Mouse (Mus musculus): ENCODE results near the gene Trpm5. TPM values are rescaled to one million over a fixed set of nuclear protein-coding genes. Genes with fewer than 3 reads are reported as not detected.

Trpm5 gene
- polyA plus RNA-seq, 1 experiment from 2014 or later = 1.1 TPM

DNA sequence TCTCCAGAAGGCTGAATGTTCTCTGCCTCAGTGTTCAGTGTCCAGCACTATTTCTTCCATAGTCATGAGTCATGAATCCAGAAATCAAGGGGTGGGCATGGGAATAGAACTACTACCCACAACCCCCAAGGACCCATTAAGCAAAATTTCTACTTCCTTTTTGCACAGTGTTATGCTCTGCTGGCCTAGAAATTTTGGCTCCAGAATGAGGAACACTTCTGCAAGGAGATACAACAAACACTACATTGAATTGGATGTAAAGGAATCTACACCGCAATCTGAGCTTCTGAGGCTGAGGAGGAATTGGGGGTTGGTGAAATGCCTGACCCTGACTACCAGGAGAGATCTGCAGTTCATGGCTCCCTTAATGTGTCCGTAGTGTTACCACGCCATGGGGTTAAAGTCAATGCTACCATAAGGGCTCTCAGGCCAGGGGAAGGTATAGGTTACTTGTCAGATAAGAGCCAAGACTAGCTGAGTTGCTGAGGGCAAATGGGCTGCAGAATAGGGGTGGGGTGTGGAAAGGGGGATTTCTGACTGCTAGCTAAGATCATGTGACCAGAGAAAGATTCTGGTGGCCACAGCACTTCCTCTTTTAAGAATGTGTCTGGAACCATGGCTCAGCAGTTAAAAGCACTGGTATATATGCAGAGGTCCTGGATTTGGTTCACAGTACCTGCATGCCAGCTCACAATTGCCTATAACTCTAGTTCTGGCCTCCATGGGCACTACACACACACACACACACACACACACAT is 56.1 kb downstream of the Trpm5 start:
- WGBS = 93% methylated on average over 3 of the region's 3 CpGs
- ATAC-seq = no peak

DNA sequence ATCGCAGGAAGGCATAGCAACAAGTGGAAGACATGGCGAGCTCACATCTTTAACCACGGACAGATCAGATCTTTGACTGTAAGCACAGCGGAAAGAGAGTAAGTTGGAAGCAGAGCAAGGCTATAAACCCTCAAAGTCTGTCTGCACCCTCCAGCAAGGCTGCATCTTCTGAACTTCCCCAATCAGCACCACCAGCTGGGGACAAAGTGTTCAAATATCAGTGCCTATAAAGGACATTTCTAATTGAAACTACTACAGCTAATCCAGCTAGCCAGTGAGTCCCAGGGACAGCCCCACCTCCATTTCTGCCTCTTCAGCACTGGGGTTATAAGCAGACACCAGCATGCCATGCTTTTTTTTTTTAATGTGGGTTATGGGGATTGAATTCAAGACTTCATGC is 57.1 kb downstream of the Trpm5 start:
- no peaks in the 10 kb centered on the region for H3K9me3 ChIP-seq (ENCODE audit: control insufficient read depth, low read length)
- H3K36me3 ChIP-seq (ENCODE audit: control insufficient read depth, insufficient read depth) = 0 out of 2 replicates have a peak, but pooled peaks cover 2% of the 10 kb centered on the region
- H3K27ac ChIP-seq (ENCODE audit: low read length) = no peak overlapping the region
- ATAC-seq = no peak
- WGBS = 94% methylated on average over 4 of the region's 4 CpGs
- no peak overlapping the region for H3K4me3 ChIP-seq (replicated peaks; ENCODE audit: low read length)
- H3K4me2 ChIP-seq (ENCODE audit: low read length) = no peak overlapping the region
- H3K27me3 ChIP-seq (replicated peaks; ENCODE audit: control insufficient read depth, insufficient read depth, low read length) = no peaks in the 10 kb centered on the region
- H3K9ac ChIP-seq (replicated peaks; ENCODE audit: low read depth, low read length) = no peak overlapping the region
- no peaks in the 10 kb centered on the region for H3K4me1 ChIP-seq (replicated peaks; ENCODE audit: control insufficient read depth, insufficient read depth, low read length)

More for the DNA sequence above, 56.1 kb downstream of the Trpm5 start:
- Histone ChIP-seq H3K27me3 (replicated peaks; ENCODE audit: control insufficient read depth, insufficient read depth, low read length) (no peaks in the 10 kb centered on the region), H3K4me2 (ENCODE audit: low read length) (no peak overlapping the region), H3K4me1 (replicated peaks; ENCODE audit: control insufficient read depth, insufficient read depth, low read length) (no peaks in the 10 kb centered on the region), H3K27ac (ENCODE audit: low read length) (no peak overlapping the region), H3K36me3 (ENCODE audit: control insufficient read depth, insufficient read depth) (0 out of 2 replicates have a peak, but pooled peaks cover under 1% of the 10 kb centered on the region), H3K9ac (replicated peaks; ENCODE audit: low read depth, low read length) (no peak overlapping the region), H3K9me3 (ENCODE audit: control insufficient read depth, low read length) (no peaks in the 10 kb centered on the region), H3K4me3 (replicated peaks; ENCODE audit: low read length) (no peak overlapping the region)

DNA sequence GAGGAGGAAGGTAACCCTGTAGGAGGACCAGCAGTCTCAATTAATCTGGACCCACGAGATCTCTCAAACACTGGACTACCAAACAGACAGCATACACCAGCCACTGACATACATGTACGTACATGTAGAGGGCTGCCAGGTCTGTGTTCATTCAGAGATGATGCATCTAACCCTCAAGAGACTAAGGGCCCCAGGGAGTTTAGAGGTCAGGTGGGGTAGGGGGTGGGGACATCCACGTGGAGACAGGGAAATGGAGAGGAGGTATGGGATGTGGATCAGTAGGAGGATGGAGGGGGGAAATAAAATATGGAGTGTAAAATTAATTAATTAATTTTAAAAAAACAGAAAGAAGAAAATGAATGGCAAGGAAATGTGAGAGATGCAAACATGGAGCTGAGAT is 57.7 kb downstream of the Trpm5 start:
- Histone ChIP-seq H3K9me3 (ENCODE audit: control insufficient read depth, low read length) (no peaks in the 10 kb centered on the region), H3K27ac (ENCODE audit: low read length) (no peak overlapping the region), H3K4me3 (replicated peaks; ENCODE audit: low read length) (no peak overlapping the region)

DNA sequence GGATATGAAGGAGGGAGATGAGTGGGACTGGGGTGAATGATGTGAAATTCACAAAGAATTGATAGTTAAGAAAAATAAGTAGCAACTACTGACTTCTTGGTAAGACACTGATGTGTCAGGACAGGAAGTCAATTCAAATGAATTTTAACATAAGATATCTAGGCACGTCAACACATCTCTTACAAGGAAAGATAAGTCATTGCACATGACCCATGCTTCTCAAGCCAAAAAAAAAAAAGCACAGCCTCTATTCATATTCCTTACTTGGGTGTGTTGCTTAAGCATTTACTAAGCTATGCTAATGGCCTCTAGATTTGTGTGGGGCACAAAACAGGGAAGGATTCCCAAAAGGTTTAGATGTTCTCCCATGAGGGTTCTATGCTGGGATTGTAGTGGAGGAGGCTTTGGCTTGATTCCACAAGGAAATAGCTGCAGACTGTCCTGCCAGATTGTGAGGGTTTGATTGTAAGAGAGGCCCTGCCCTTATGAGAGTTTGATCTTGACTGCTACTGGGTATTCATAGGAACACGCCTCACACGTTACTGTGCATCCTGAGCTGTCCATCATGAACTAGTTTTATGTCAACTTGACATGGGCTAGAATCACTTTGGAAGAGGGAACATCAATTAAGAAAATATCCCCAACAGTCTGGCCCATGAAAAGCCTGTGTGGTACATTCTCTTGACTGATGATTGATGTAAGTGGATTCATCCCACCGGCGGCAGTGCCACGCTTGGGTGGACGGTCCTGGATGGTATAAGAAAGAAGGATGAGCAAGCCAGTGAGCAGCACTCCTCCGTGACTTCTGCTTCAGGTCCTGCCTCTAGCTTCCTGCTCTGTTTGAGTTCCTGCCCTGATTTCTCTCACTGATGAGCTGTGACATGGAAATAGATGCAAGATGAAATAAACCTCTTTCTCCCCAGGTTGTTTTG is 59.7 kb downstream of the Trpm5 start:
- 0 out of 2 replicates have a peak, but pooled peaks cover 2% of the 10 kb centered on the region for H3K36me3 ChIP-seq (ENCODE audit: control insufficient read depth, insufficient read depth)
- no peaks in the 10 kb centered on the region for H3K4me1 ChIP-seq (replicated peaks; ENCODE audit: control insufficient read depth, insufficient read depth, low read length)
- no peak overlapping the region for H3K9ac ChIP-seq (replicated peaks; ENCODE audit: low read depth, low read length)
- ATAC-seq = no peak
- H3K27ac ChIP-seq (ENCODE audit: low read length) = no peak overlapping the region
- no peaks in the 10 kb centered on the region for H3K27me3 ChIP-seq (replicated peaks; ENCODE audit: control insufficient read depth, insufficient read depth, low read length)
- no peak overlapping the region for H3K4me2 ChIP-seq (ENCODE audit: low read length)
- WGBS = 93% methylated on average over 8 of the region's 8 CpGs
- H3K4me3 ChIP-seq (replicated peaks; ENCODE audit: low read length) = no peak overlapping the region
- H3K9me3 ChIP-seq (ENCODE audit: control insufficient read depth, low read length) = no peaks in the 10 kb centered on the region

More for the DNA sequence above, 57.7 kb downstream of the Trpm5 start:
- Histone ChIP-seq H3K9ac (replicated peaks; ENCODE audit: low read depth, low read length) (no peak overlapping the region), H3K27me3 (replicated peaks; ENCODE audit: control insufficient read depth, insufficient read depth, low read length) (no peaks in the 10 kb centered on the region), H3K4me2 (ENCODE audit: low read length) (no peak overlapping the region), H3K36me3 (ENCODE audit: control insufficient read depth, insufficient read depth) (0 out of 2 replicates have a peak, but pooled peaks cover 2% of the 10 kb centered on the region), H3K4me1 (replicated peaks; ENCODE audit: control insufficient read depth, insufficient read depth, low read length) (no peaks in the 10 kb centered on the region)
- no peak for ATAC-seq
- WGBS = 86% methylated on average over 3 of the region's 3 CpGs

DNA sequence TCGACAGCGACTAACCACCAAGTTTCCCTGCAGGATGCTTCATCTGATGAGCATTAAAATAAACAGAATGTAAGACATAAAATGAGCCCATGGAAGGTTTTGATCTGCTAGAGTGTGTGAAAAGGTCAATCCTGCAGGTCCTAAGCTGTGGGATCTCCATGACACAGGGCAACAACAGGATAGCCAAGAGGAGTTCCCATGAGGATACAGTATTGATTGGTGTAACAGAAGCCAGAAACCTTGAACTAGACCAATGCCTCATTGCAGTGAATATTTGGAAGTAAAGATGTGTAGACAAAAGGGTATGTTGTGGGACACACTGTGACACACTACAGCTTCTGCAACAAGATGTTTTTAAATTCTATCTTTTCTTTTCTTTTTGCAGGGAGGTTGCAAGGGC is 60.3 kb downstream of the Trpm5 start:
- ATAC-seq = no peak
- 95% methylated on average over 2 of the region's 2 CpGs for WGBS

DNA sequence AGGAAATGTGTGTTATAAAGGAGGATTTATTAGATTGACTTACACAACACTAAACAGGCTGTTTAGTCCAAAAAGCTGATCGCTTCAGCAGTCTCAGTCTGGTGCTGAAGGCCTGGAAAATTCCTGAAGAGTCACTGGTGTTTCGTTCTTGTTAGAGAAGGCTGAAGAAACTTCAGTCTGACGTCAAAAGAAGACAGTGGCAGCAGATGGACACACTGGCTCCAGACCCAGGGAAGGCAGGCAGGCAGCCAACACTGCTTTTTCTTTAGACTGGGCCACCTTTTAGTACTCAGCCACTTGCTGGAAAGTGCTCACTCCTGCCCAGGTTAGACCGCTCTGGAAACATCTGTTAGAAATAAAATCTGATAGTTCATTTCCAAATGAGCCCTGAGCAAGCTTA is 60.9 kb downstream of the Trpm5 start:
- Histone ChIP-seq H3K4me1 (replicated peaks; ENCODE audit: control insufficient read depth, insufficient read depth, low read length) (no peaks in the 10 kb centered on the region), H3K27me3 (replicated peaks; ENCODE audit: control insufficient read depth, insufficient read depth, low read length) (no peaks in the 10 kb centered on the region), H3K36me3 (ENCODE audit: control insufficient read depth, insufficient read depth) (0 out of 2 replicates have a peak, but pooled peaks cover 2% of the 10 kb centered on the region), H3K27ac (ENCODE audit: low read length) (no peak overlapping the region), H3K9ac (replicated peaks; ENCODE audit: low read depth, low read length) (no peak overlapping the region), H3K9me3 (ENCODE audit: control insufficient read depth, low read length) (no peaks in the 10 kb centered on the region), H3K4me2 (ENCODE audit: low read length) (no peak overlapping the region), H3K4me3 (replicated peaks; ENCODE audit: low read length) (no peak overlapping the region)
- WGBS = 71% methylated on average over 4 of the region's 4 CpGs
- ATAC-seq = no peak

More for the DNA sequence above, 60.3 kb downstream of the Trpm5 start:
- H3K27ac ChIP-seq (ENCODE audit: low read length) = no peak overlapping the region
- no peaks in the 10 kb centered on the region for H3K27me3 ChIP-seq (replicated peaks; ENCODE audit: control insufficient read depth, insufficient read depth, low read length)
- no peaks in the 10 kb centered on the region for H3K4me1 ChIP-seq (replicated peaks; ENCODE audit: control insufficient read depth, insufficient read depth, low read length)
- H3K4me2 ChIP-seq (ENCODE audit: low read length) = no peak overlapping the region
- H3K9me3 ChIP-seq (ENCODE audit: control insufficient read depth, low read length) = no peaks in the 10 kb centered on the region
- H3K36me3 ChIP-seq (ENCODE audit: control insufficient read depth, insufficient read depth) = 0 out of 2 replicates have a peak, but pooled peaks cover 2% of the 10 kb centered on the region
- H3K9ac ChIP-seq (replicated peaks; ENCODE audit: low read depth, low read length) = no peak overlapping the region
- no peak overlapping the region for H3K4me3 ChIP-seq (replicated peaks; ENCODE audit: low read length)

DNA sequence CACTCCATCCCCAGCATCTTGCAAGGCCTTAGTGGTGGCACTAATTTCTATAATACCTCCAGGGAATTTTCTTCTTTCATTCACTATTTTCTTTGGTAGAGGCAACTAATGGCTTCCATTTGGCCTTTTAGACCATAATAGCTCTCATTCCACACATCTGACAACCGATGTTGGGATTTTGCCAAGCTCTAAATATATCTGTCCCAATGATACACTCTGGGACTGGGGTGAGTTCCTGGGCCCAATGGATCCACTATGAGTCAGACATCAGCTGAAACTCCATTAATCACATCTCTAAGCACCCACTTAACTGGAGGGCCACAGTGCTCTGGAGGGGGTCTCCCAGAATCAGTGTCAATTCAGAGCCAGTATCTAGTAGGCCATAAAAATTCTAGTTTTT is 62.6 kb downstream of the Trpm5 start:
- Histone ChIP-seq H3K4me1 (replicated peaks; ENCODE audit: control insufficient read depth, insufficient read depth, low read length) (no peaks in the 10 kb centered on the region; the same call in 1 of the 2 replicates), H3K9ac (replicated peaks; ENCODE audit: low read depth, low read length) (no peak overlapping the region), H3K27ac (ENCODE audit: low read length) (no peak overlapping the region), H3K9me3 (ENCODE audit: control insufficient read depth, low read length) (no peaks in the 10 kb centered on the region), H3K27me3 (replicated peaks; ENCODE audit: control insufficient read depth, insufficient read depth, low read length) (no peaks in the 10 kb centered on the region), H3K36me3 (ENCODE audit: control insufficient read depth, insufficient read depth) (0 out of 2 replicates have a peak, but pooled peaks cover 2% of the 10 kb centered on the region), H3K4me2 (ENCODE audit: low read length) (no peak overlapping the region), H3K4me3 (replicated peaks; ENCODE audit: low read length) (no peak overlapping the region)
- 74% methylated on average over 1 of the region's 1 CpGs for whole genome bisulfite sequencing
- ATAC-seq = no peak

DNA sequence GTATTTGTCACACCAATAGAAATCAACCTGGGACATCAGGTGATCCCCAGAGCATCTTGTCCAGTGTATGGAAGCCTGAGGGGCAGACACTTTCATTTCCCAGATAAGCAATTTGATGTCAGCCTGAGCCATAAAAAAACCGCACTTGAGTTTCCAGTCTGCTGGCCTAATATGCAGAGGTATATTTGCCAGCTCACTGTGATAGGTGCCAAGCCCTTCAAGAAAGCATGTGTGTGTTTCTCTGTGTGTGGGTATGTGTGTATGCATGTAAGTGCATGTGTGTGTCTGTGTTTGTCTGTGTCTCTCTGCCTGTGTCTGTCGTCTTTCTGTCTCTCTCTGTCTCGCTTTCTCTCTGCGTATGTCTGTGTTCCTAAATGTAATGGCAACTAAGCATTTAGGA is 67.2 kb downstream of the Trpm5 start:
- ATAC-seq = no peak
- WGBS = 70% methylated on average over 4 of the region's 4 CpGs
- H3K27ac ChIP-seq (ENCODE audit: low read length) = no peak overlapping the region

DNA sequence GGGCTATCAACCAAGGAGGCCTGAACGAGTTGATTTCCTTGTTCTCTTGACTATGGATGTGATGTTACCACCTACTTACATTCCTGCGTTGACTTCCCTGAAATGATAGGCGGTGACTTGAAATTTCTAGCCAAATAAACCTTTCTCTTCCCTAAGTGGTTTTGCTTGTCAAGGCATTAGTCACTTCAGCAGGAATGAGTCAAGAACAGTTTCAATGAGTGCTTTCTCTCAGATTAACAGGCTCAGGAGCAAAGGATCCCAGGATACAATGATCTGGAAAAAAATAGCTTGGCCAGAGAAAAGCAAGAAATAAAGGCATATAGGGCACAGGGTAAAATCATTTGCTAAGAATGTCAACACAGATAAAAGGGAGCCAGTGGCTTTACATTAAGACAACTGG is 68.9 kb downstream of the Trpm5 start:
- Histone ChIP-seq H3K9me3 (ENCODE audit: control insufficient read depth, low read length) (no peaks in the 10 kb centered on the region), H3K36me3 (ENCODE audit: control insufficient read depth, insufficient read depth) (0 out of 2 replicates have a peak, but pooled peaks cover 3% of the 10 kb centered on the region), H3K4me2 (ENCODE audit: low read length) (no peak overlapping the region), H3K9ac (replicated peaks; ENCODE audit: low read depth, low read length) (no peak overlapping the region), H3K27ac (ENCODE audit: low read length) (no peak overlapping the region), H3K27me3 (replicated peaks; ENCODE audit: control insufficient read depth, insufficient read depth, low read length) (no peaks in the 10 kb centered on the region), H3K4me1 (replicated peaks; ENCODE audit: control insufficient read depth, insufficient read depth, low read length) (no peaks in the 10 kb centered on the region; the same call in 1 of the 2 replicates), H3K4me3 (replicated peaks; ENCODE audit: low read length) (no peak overlapping the region)
- ATAC-seq = no peak
- 88% methylated on average over 3 of the region's 3 CpGs for WGBS

More for the DNA sequence above, 67.2 kb downstream of the Trpm5 start:
- Histone ChIP-seq H3K9ac (replicated peaks; ENCODE audit: low read depth, low read length) (no peak overlapping the region), H3K4me1 (replicated peaks; ENCODE audit: control insufficient read depth, insufficient read depth, low read length) (no peaks in the 10 kb centered on the region; the same call in 1 of the 2 replicates), H3K9me3 (ENCODE audit: control insufficient read depth, low read length) (no peaks in the 10 kb centered on the region), H3K36me3 (ENCODE audit: control insufficient read depth, insufficient read depth) (0 out of 2 replicates have a peak, but pooled peaks cover 3% of the 10 kb centered on the region), H3K4me3 (replicated peaks; ENCODE audit: low read length) (no peak overlapping the region), H3K4me2 (ENCODE audit: low read length) (no peak overlapping the region), H3K27me3 (replicated peaks; ENCODE audit: control insufficient read depth, insufficient read depth, low read length) (no peaks in the 10 kb centered on the region)

Measured in forebrain, embryonic 16.5 days (tissue).